Mouse (Mus musculus) kidney, adult 2 months (tissue): ENCODE data around the gene Tmem218.

Source experiments
- CTCF ChIP-seq: fragments of 200-500 bp; conservative IDR thresholded peaks from 2 replicates; pipeline ENCODE4 v1.5.1; 2011; ENCODE audit warnings: low read depth, mild to moderate bottlenecking, control low read depth, low read length, moderate library complexity, mixed read lengths; ENCODE audit not compliant: insufficient read depth, insufficient read length
- POLR2A ChIP-seq: fragments of 200-500 bp; IDR thresholded peaks from one replicate; pipeline ENCODE4 v1.6.1; 2011; ENCODE audit warnings: low read depth, low read length, control low read depth

DNA sequence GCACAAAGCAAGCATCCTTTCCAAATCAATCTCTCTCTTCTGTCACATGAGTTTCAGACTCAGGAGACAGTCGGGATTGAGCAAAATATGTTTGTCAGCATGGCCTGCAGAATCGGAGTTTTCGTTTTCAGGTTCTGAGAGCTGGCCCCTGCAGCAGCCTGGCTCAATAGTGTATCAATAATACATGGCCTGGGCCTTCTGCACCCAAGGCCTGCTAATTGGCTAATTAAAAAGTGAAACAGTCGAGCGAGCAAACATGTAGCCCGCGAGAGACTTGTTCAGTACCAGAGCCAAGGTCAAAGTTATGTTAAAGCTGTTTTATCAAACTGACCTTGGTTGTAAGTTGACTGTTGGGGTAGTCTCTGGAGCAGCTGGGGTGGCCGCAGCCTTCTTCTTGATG is 12.7 kb downstream of the Tmem218 start:
- TF ChIP-seq CTCF (no peak), POLR2A (no peak)
